Mouse (Mus musculus) ovary, postnatal 36 days (tissue): Measurements from ENCODE around the gene Ifit2.
"Not testable (repeated sequence)": the region's sequence is repeated elsewhere in the genome, so short reads cannot be mapped to it uniquely, and the experiment has no call there.

Experiments used
- DNase-seq: peaks from one replicate; pipeline ENCODE4 v3.0.0; 2022; ENCODE audit warnings: low spot score, mixed read lengths

Gene Ifit2

DNA sequence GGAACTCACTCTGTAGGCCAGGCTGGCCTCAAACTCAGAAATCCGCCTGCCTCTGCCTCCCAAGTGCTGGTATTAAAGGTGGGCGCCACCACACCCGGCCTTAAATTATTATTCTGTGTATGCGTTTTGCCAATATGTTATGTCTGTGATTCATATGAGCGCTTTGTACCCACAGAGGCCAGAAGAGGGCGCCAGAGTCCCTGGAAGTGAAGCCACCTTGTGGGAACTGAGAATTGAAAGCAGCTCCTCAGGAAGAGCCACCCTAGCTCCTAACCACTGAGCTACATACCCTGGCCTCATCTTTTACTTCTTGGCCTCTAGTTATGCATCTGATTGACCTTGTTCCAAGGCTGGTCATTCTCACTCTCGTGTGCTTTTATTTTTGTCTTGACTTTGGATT, 2.5 kb upstream of the Ifit2 start:
- peak; percentile 73 for DNase-seq

DNA sequence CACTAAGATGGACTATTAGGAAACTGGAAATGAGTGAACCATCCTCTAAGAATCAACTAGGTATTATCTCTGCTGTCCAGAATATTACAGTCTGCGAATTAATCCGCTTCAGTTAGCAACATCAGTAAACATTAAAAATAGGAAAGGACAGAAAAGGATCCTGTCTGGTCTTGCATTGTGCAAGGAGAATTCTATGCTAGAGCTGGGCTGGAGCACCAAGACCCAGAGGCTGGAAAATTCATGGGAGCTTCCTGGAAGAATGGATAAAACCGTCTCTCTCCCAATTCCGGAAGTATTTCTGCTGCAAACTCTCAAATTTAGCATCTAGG, 325 bp upstream of the Ifit2 start:
- no peak for DNase-seq

- no peak for DNase-seq
These were observed 1.5 kb downstream of the Ifit2 start for GRCm38 (mm10) chr19:34551981-34552380.

- DNase-seq: no peak
These were observed 2.5 kb downstream of the Ifit2 start for GRCm38 (mm10) chr19:34553021-34553420.

DNA sequence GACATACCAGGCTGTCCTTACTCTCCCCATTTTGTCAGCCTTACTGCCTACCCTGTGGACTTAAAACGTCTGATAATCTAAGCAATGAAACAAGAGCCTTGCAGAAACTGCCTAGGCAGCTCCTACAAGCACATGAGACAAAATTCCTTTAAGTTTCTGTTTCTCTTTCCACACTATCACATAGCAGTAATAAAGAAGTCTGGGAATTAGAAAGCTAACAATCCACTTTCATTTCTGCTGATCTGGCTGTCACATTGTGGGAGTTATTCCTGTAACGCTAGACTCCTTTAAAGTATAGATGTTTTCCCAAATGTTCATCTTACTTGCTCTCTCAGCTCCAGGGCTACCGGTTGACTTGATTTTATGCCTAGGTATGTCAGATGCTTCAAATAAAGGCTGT, 3.0 kb downstream of the Ifit2 start:
- DNase-seq: no peak

GRCm38 (mm10) chr19:34554061-34554460, 3.6 kb downstream of the Ifit2 start:
- no peak for DNase-seq

DNA sequence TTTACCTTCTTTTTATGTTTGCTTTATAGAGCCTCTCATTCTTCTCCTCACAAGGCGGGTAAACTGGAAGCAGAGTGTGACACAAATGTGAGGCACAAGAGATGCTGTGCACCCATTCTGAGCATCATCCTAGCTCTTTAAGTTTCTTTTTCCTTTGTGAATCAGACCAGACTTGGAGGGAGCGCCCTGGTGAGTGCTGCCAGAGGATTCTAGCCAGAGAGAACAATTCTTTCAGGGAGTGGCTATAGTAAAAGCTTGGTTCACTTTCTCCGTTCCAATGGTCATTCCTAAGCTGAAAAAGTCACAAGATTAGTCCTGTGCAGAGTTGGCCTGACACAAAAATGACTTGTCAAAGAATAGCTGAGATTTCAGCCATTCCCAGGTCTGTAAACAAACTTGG, 6.1 kb downstream of the Ifit2 start:
- DNase-seq: no peak

DNA sequence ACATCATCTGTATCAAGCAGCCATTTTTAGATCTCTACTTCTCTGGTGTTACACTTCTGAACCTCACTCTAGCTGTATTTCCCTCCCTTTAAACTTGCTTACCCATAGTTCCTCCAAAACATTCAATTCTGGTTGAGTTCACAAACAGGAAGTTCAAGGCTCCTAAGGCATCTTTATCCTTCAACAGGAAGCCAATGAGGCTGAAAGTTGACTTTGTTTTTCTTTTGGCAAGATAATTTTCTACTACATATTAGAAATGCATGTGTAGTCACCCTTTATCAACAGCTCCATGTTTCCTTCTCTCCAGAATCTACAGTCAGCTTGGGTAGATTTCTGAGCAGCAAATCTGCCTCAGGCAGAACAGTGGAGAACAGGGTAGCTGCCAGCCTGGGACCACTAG, 12.1 kb downstream of the Ifit2 start:
- DNase-seq: no peak

DNA sequence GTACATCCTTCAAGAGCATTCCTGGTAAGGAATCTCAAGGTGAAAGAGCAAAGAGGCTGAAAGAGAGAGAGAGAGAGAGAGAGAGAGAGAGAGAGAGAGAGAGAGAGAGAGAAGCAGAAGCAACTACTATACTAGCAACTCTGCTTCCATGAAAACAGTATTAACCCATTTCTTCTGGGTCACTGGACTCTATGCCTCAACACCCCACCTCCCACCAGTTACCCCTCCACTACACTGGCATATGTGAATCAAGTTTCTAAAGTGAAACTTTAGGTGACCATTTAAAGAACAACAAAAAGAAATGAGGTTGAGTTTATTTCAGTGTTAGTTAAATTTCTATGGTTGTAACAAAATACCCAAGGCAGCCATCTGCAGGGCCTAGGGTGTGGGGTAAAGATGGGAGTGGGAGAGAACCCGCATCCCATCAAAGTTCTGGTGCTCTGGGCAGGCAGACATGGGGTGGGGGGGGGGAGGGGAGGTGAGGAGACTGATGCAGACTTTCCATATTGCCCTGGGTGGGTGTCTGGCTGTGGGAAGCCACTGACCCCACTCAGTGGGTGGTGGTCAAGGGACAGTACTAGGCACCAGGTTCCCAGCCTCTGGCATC, 15.8 kb downstream of the Ifit2 start:
- no peak for DNase-seq

- DNase-seq: no peak
These were observed 18.7 kb downstream of the Ifit2 start for GRCm38 (mm10) chr19:34568988-34569895.

DNA sequence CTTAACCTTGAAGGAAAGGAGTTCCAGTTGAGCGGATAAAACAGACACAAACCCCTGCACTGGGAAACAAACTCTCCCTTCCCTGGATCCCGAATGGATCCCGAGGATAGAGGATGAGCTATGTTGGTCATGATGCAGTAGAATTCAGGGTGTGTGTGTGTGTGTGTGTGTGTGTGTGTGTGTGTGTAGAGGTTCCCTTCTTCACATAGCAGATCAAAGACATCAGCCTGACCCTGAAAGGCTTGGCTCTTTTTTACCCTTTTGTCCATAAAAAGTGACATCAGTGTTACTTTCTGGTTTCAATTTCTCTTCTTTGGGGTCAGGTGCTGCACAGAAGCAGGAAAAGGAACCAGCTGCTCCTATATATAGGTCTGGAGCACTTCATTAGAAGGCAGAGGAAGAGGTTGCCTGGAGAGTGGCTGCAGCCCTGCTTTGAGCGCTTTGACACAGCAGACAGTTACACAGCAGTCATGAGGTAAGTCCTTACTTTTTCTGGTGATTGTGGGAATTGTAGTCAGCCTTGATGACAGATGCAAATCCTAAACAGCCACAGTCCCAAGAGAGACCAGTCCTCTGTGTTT, 19.5 kb downstream of the Ifit2 start:
- DNase-seq: no peak

- no peak for DNase-seq
These were observed 20.6 kb downstream of the Ifit2 start for GRCm38 (mm10) chr19:34571080-34571479.

GRCm38 (mm10) chr19:34573650-34574049, 23.2 kb downstream of the Ifit2 start:
- no peak for DNase-seq

GRCm38 (mm10) chr19:34577121-34577520, 26.6 kb downstream of the Ifit2 start:
- no peak for DNase-seq

- not testable (repeated sequence) for DNase-seq
These were observed 32.2 kb downstream of the Ifit2 start for GRCm38 (mm10) chr19:34582696-34583095.

GRCm38 (mm10) chr19:34583126-34583766, 32.8 kb downstream of the Ifit2 start, which contains the start of gene Ifit3:
Gene Ifit3 (plus strand): TSS chr19:34583531.
- not testable (repeated sequence) for DNase-seq

GRCm38 (mm10) chr19:34585740-34586458, 35.4 kb downstream of the Ifit2 start:
- DNase-seq: not testable (repeated sequence)

DNA sequence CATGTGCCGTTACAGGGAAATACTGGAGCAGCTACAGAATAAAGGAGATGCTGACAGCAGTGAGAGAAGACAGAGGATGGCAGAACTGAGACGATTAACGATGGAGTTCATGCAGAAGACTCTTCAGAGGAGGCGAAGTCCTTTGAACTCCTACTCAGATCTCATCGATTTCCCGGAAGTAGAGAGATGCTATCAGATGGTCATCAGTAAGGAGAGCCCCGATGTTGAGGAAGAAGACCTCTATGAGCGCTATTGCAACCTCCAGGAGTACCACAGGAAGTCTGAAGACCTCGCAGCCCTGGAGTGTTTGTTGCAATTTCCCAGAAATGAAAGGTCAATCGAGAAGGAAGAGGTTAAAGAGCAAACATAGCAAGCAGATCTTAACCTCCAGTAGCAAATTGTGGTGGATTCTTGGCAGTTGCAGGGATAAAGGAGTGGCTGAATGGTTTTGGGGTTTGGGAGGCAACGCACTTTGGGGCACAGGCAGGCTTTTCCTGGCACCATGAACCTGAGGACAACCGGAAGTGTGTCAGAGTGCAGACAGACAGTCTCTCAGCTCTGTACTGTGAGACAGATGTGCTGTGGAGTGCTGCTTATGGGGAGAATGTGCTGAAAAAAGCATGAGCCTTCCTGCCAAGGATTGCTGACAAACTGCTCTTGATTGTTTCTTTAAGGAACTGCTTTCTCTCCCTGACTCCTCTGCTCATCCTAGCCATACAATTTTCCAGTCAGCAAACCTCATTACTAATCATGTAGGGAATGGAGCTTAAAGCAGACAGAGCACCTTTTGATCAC, 37.6 kb downstream of the Ifit2 start:
- not testable (repeated sequence) for DNase-seq

DNA sequence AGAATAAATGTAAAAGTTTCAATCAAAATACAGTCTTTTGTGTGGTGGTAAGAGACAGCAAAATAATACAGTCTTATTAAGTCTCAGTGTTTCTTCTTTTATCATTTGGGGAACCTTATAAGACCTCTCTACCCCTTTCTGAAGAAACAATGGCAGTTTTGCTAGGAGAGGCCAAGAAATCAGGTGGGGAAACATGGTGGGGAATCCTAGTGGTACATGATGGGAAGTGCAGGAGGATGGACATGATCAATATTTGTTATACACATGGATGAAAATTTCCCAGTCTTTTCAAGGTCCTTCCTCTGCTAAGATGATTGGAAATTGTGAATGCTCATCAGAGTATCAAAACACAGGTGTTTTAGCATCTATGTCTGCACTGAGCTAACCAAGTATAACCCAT, 38.5 kb downstream of the Ifit2 start:
- DNase-seq: no peak

DNA sequence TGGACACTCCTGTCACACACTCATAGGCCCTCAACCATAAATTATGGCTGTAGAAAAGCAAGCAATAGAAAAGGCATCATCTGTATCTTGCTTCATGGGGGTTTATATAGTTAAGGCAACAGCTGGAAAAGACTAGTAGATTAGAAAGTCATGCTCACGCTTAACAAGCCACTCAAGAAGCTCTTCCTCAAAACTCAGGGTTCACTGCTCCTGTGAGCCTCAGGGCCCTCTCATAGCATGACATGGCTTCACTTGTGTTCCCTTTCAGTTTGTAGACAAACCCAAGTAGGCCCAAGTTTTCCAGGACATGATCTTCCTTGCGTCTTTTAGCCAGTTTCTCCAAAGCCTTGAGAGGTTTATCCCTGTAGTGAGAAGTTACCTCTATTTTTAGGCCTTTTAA, 43.0 kb downstream of the Ifit2 start:
- no peak for DNase-seq

DNA sequence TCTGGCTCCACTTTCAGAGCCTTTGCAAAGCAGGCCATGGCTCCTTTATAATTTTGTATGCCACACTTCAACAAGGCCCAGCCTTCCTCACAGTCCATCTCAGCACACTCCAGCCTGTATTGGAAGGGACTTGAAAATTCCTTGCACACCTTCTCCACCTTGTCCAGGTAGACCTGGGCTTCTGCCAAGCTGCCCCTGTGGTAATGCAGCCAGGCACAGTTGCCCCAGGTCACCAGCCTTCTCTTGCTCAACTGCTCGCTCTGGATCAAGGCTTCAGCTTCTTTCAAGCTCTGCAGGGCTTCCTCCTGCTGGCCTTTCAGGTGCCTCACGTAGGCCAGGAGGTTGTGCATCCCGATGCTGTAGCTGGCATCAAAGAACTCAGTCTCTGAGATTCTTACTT, 44.0 kb downstream of the Ifit2 start:
- not testable (repeated sequence) for DNase-seq
